28 mouse cellular contexts compared by ENCODE assay signal in genomic region chr6:147388727-147389126, GRCm38 (mm10).
DNase-seq lines count a peak whose midpoint lies in the region; ATAC-seq and TF ChIP-seq lines count a peak whose summit lies in the region.
"Had no signal": no experiment of that assay in that cellular context is flagged by ENCODE, and none has a peak within 500 bp of the region (broad histone marks: within the 10 kb centered on the region; RNA-seq: fewer than 3 reads in every experiment).

No protein-coding gene starts in this region.

- no peaks in the 10 kb centered on the region for H3K9me3 ChIP-seq in forebrain, embryonic 14.5 days (replicated peaks; ENCODE audit: control insufficient read depth, low read length)
- H3K9me3 ChIP-seq in forebrain, embryonic 16.5 days (ENCODE audit: control insufficient read depth, low read length), result no peaks in the 10 kb centered on the region
- H3K9me3 ChIP-seq in embryonic facial prominence, embryonic 10.5 days, result no peaks in the 10 kb centered on the region
- no peaks in the 10 kb centered on the region for H3K9me3 ChIP-seq in limb, embryonic 12.5 days
- H3K9me3 ChIP-seq: embryonic facial prominence, embryonic 15.5 days; liver, embryonic 15.5 days; neural tube, embryonic 15.5 days had no signal

- H3K4me3 ChIP-seq in forebrain, embryonic 14.5 days (ENCODE audit: low read depth, low read length), result no peak overlapping the region
- H3K4me3 ChIP-seq in forebrain, embryonic 16.5 days (replicated peaks; ENCODE audit: low read length), result no peak overlapping the region
- peak overlapping the region; percentile 72; the same call in 1 of the 2 replicates for H3K4me3 ChIP-seq in testis, adult 2 months (ENCODE audit: control insufficient read depth, low read depth, low read length)
- H3K4me3 ChIP-seq in embryonic facial prominence, embryonic 10.5 days, result no peak overlapping the region
- H3K4me3 ChIP-seq in limb, embryonic 12.5 days (replicated peaks), result no peak overlapping the region
- H3K4me3 ChIP-seq in thymus, adult 2 months (ENCODE audit: control insufficient read depth, insufficient read depth, low read length), result no peak overlapping the region
- H3K4me3 ChIP-seq: embryonic facial prominence, embryonic 15.5 days; layer of hippocampus, adult 2 months; liver, embryonic 15.5 days; neural tube, embryonic 15.5 days had no signal

- H3K4me2 ChIP-seq in forebrain, embryonic 14.5 days (ENCODE audit: low read length), result no peak overlapping the region
- no peak overlapping the region for H3K4me2 ChIP-seq in forebrain, embryonic 16.5 days (ENCODE audit: low read length)
- H3K4me2 ChIP-seq in limb, embryonic 12.5 days, result no peak overlapping the region
- H3K4me2 ChIP-seq: embryonic facial prominence, embryonic 15.5 days; heart, embryonic 11.5 days; hindbrain, embryonic 14.5 days; liver, embryonic 15.5 days; lung, embryonic 14.5 days; midbrain, embryonic 11.5 days; neural tube, embryonic 15.5 days had no signal

- 2% methylated on average over 2 of the region's 2 CpGs for WGBS in forebrain, embryonic 14.5 days
- 3% methylated on average over 2 of the region's 2 CpGs for WGBS in forebrain, embryonic 16.5 days
- WGBS in embryonic facial prominence, embryonic 10.5 days, result 8% methylated on average over 2 of the region's 2 CpGs
- 5% methylated on average over 2 of the region's 2 CpGs for WGBS in limb, embryonic 12.5 days
- WGBS in thymus, adult 2 months, result 53% methylated on average over 2 of the region's 2 CpGs

- H3K36me3 ChIP-seq in forebrain, embryonic 14.5 days (ENCODE audit: control insufficient read depth, insufficient read depth, low read length), result no peaks in the 10 kb centered on the region
- no peaks in the 10 kb centered on the region for H3K36me3 ChIP-seq in forebrain, embryonic 16.5 days (ENCODE audit: control insufficient read depth, insufficient read depth)
- H3K36me3 ChIP-seq in testis, adult 2 months (ENCODE audit: control insufficient read depth, insufficient read depth, low read length), result no peaks in the 10 kb centered on the region
- no peaks in the 10 kb centered on the region for H3K36me3 ChIP-seq in embryonic facial prominence, embryonic 10.5 days (replicated peaks)
- no peaks in the 10 kb centered on the region for H3K36me3 ChIP-seq in limb, embryonic 12.5 days
- no peaks in the 10 kb centered on the region for H3K36me3 ChIP-seq in thymus, adult 2 months (ENCODE audit: control insufficient read depth, insufficient read depth, low read length)
- H3K36me3 ChIP-seq: embryonic facial prominence, embryonic 15.5 days; liver, embryonic 15.5 days; neural tube, embryonic 15.5 days had no signal

- no peak for TF ChIP-seq CTCF in testis, adult 2 months (IDR thresholded peaks at IDR 0.05; ENCODE audit: control insufficient read depth, insufficient read depth, insufficient replicate concordance, low read depth, low read length)
- no peak for TF ChIP-seq CTCF in thymus, adult 2 months (IDR thresholded peaks at IDR 0.05; ENCODE audit: borderline replicate concordance, control insufficient read depth, extremely low read depth, insufficient read depth, low read length, poor library complexity)

- TF ChIP-seq POLR2A in testis, adult 2 months (IDR thresholded peaks at IDR 0.05; ENCODE audit: control insufficient read depth, low read depth, low read length), result no peak
- no peak for TF ChIP-seq POLR2A in thymus, adult 2 months (IDR thresholded peaks at IDR 0.05; ENCODE audit: control insufficient read depth, extremely low read depth, insufficient read depth, low read length, poor library complexity)

- peak; percentile 13; the same call in 1 of the 2 replicates for ATAC-seq in forebrain, embryonic 14.5 days
- ATAC-seq in forebrain, embryonic 16.5 days, result no peak
- ATAC-seq in limb, embryonic 12.5 days (ENCODE audit: insufficient number of reproducible peaks, insufficient read depth, low FRiP score, low TSS enrichment, low read depth), result no peak
- ATAC-seq: CD4-positive, CD25-positive, alpha-beta regulatory T cell, adult 4 months; inflammation-experienced regulatory T-cells, adult 6 months had no signal

- H3K27me3 ChIP-seq in forebrain, embryonic 14.5 days (replicated peaks; ENCODE audit: control insufficient read depth, insufficient read depth, low read length), result no peaks in the 10 kb centered on the region
- H3K27me3 ChIP-seq in forebrain, embryonic 16.5 days (replicated peaks; ENCODE audit: control insufficient read depth, insufficient read depth, low read length), result no peaks in the 10 kb centered on the region
- H3K27me3 ChIP-seq in testis, adult 2 months (ENCODE audit: control insufficient read depth, insufficient read depth, low read length), result no peaks in the 10 kb centered on the region
- H3K27me3 ChIP-seq in embryonic facial prominence, embryonic 10.5 days (replicated peaks; ENCODE audit: low read depth, poor library complexity, severe bottlenecking), result no peaks in the 10 kb centered on the region
- no peaks in the 10 kb centered on the region for H3K27me3 ChIP-seq in limb, embryonic 12.5 days
- no peaks in the 10 kb centered on the region for H3K27me3 ChIP-seq in thymus, adult 2 months (ENCODE audit: control insufficient read depth, insufficient read depth, low read length)
- H3K27me3 ChIP-seq: embryonic facial prominence, embryonic 15.5 days; liver, embryonic 15.5 days; neural tube, embryonic 15.5 days had no signal

- DNase-seq in forebrain, embryonic 14.5 days (ENCODE audit: low spot score), result peak; percentile 28
- no peak for DNase-seq in testis, postnatal 10 days (ENCODE audit: low spot score)
- DNase-seq in embryonic facial prominence, embryonic 10.5 days (ENCODE audit: low spot score), result no peak
- no peak for DNase-seq in thymus, adult 2 months
- DNase-seq in urinary bladder, postnatal 14 days (ENCODE audit: low spot score), result no peak
- DNase-seq: adrenal gland, postnatal 25 days; cerebellum, adult 2 months; cerebellum, postnatal 14 days; gastrocnemius, postnatal 25 days; heart, adult 18-20 months; heart, postnatal 4 days; left cerebral cortex, postnatal 4 days; right cerebral cortex, adult 18-20 months; spleen, adult 18-20 months; thymus, postnatal 4 days had no signal

- peaks cover 4% of the 10 kb centered on the region for H3K4me1 ChIP-seq in forebrain, embryonic 14.5 days (ENCODE audit: control insufficient read depth, insufficient read depth, low read length)
- H3K4me1 ChIP-seq in forebrain, embryonic 16.5 days (replicated peaks; ENCODE audit: control insufficient read depth, insufficient read depth, low read length), result peaks cover 11% of the 10 kb centered on the region
- H3K4me1 ChIP-seq in testis, adult 2 months (ENCODE audit: control insufficient read depth, insufficient read depth, low read length), result no peaks in the 10 kb centered on the region
- H3K4me1 ChIP-seq in embryonic facial prominence, embryonic 10.5 days, result peaks cover 40% of the 10 kb centered on the region
- peaks cover 22% of the 10 kb centered on the region for H3K4me1 ChIP-seq in limb, embryonic 12.5 days (replicated peaks)
- no peaks in the 10 kb centered on the region for H3K4me1 ChIP-seq in thymus, adult 2 months (replicated peaks; ENCODE audit: control insufficient read depth, insufficient read depth, low read length)
- H3K4me1 ChIP-seq: liver, embryonic 15.5 days had no signal

- H3K27ac ChIP-seq in forebrain, embryonic 14.5 days (ENCODE audit: low read depth, low read length), result no peak overlapping the region
- H3K27ac ChIP-seq in forebrain, embryonic 16.5 days (ENCODE audit: low read length), result no peak overlapping the region
- H3K27ac ChIP-seq in testis, adult 2 months (ENCODE audit: control insufficient read depth, insufficient read depth, low read depth, low read length), result no peak overlapping the region
- 0 out of 2 replicates have a peak overlapping the region, but pooled peaks have one; percentile 8 for H3K27ac ChIP-seq in embryonic facial prominence, embryonic 10.5 days (replicated peaks)
- H3K27ac ChIP-seq in limb, embryonic 12.5 days, result 0 out of 2 replicates have a peak overlapping the region, but pooled peaks have one; percentile 20
- H3K27ac ChIP-seq in thymus, adult 2 months (ENCODE audit: control insufficient read depth, insufficient read depth, low read length), result no peak overlapping the region
- H3K27ac ChIP-seq: layer of hippocampus, adult 2 months; liver, embryonic 15.5 days; neural tube, embryonic 15.5 days had no signal

- no peak overlapping the region for H3K9ac ChIP-seq in forebrain, embryonic 14.5 days (ENCODE audit: low read length)
- no peak overlapping the region for H3K9ac ChIP-seq in forebrain, embryonic 16.5 days (replicated peaks; ENCODE audit: low read depth, low read length)
- H3K9ac ChIP-seq in limb, embryonic 12.5 days (replicated peaks), result no peak overlapping the region
- H3K9ac ChIP-seq: embryonic facial prominence, embryonic 15.5 days; hindbrain, embryonic 14.5 days; liver, embryonic 15.5 days; lung, embryonic 14.5 days; neural tube, embryonic 15.5 days had no signal

Comparison
In these comparisons a context has a peak if more than half of its experiments do, and no peak if none do; other contexts are left out.
1. H3K27ac ChIP-seq: peak in embryonic facial prominence, embryonic 10.5 days (single experiment) and limb, embryonic 12.5 days (single experiment); none in forebrain, embryonic 14.5 days (single experiment), forebrain, embryonic 16.5 days (single experiment), testis, adult 2 months (single experiment) and thymus, adult 2 months (single experiment).